Comparison of ENCODE assay signal across 9 mouse cellular contexts in genomic region chr2:167656629-167657478, GRCm38 (mm10). TPM values are rescaled to one million over a fixed set of nuclear protein-coding genes. Genes with fewer than 3 reads are reported as not detected.
DNase-seq lines count a peak whose midpoint lies in the region; ATAC-seq and TF ChIP-seq lines count a peak whose summit lies in the region.
"Had no signal": no experiment of that assay in that cellular context is flagged by ENCODE, and none has a peak within 500 bp of the region (broad histone marks: within the 10 kb centered on the region; RNA-seq: fewer than 3 reads in every experiment).

No protein-coding gene starts in this region.

- DNase-seq in layer of hippocampus, adult 2 months (ENCODE audit: low spot score in 2 of 2), result no peak
- DNase-seq in layer of hippocampus, postnatal 36 days, result no peak
- DNase-seq in liver, embryonic 14.5 days (ENCODE audit: low read depth in 3 of 3, low spot score in 3 of 3), result no peak
- peak; percentile 78 to 80 for DNase-seq in spleen, adult 18-20 months
- DNase-seq in left cerebral cortex, adult 8-10 months (ENCODE audit: low spot score in 2 of 2), result no peak
- no peak for DNase-seq in testis, postnatal 10 days (ENCODE audit: low spot score)
- DNase-seq in layer of hippocampus, postnatal 25 days (ENCODE audit: extremely low spot score in 1 of 2, low spot score in 1 of 2), result no peak

- no peak for ATAC-seq in heart, embryonic 11.5 days (replicated peaks; ENCODE audit: insufficient number of reproducible peaks, low FRiP score, low TSS enrichment)
- no peak for ATAC-seq in liver, embryonic 14.5 days (ENCODE audit: insufficient read depth)

- no peaks in the 10 kb centered on the region for H3K9me3 ChIP-seq in heart, embryonic 11.5 days (replicated peaks; ENCODE audit: control insufficient read depth, low read length)
- no peaks in the 10 kb centered on the region for H3K9me3 ChIP-seq in liver, embryonic 14.5 days (ENCODE audit: control insufficient read depth, low read length)
- H3K9me3 ChIP-seq: limb, embryonic 13.5 days had no signal

- TF ChIP-seq CTCF in layer of hippocampus, adult 2 months (conservative IDR thresholded peaks at IDR 0.05), result no peak
- no peak for TF ChIP-seq CTCF in liver, embryonic 14.5 days (IDR thresholded peaks at IDR 0.05; ENCODE audit: low read depth)

- H3K27me3 ChIP-seq in heart, embryonic 11.5 days (ENCODE audit: control insufficient read depth, insufficient read depth, low read length), result no peaks in the 10 kb centered on the region
- no peaks in the 10 kb centered on the region for H3K27me3 ChIP-seq in liver, embryonic 14.5 days (ENCODE audit: control insufficient read depth, insufficient read depth, low read length)
- H3K27me3 ChIP-seq: limb, embryonic 13.5 days had no signal

- H3K36me3 ChIP-seq in heart, embryonic 11.5 days (ENCODE audit: control insufficient read depth, insufficient read depth, low read length), result peaks cover 4% of the 10 kb centered on the region; the same call in 1 of the 2 replicates
- no peaks in the 10 kb centered on the region for H3K36me3 ChIP-seq in liver, embryonic 14.5 days (replicated peaks; ENCODE audit: control insufficient read depth, insufficient read depth, low read depth)

- peaks cover 23% of the 10 kb centered on the region for H3K4me1 ChIP-seq in heart, embryonic 11.5 days (ENCODE audit: control insufficient read depth, insufficient read depth, low read length)
- peaks cover 1 to 12% of the 10 kb centered on the region in 2 experiments; a peak in 3 of 4 replicates for H3K4me1 ChIP-seq in liver, embryonic 14.5 days (replicated peaks; ENCODE audit: control insufficient read depth in 2 of 2, insufficient read depth in 2 of 2, low read length in 1 of 2)

- H3K27ac ChIP-seq in layer of hippocampus, adult 2 months, result peak overlapping the region; percentile 54
- H3K27ac ChIP-seq in heart, embryonic 11.5 days (ENCODE audit: low read depth, low read length), result 0 out of 2 replicates have a peak overlapping the region, but pooled peaks have one; percentile 4
- peak overlapping the region; percentile 28 for H3K27ac ChIP-seq in liver, embryonic 14.5 days
- H3K27ac ChIP-seq: limb, embryonic 13.5 days had no signal

- no peak for TF ChIP-seq EP300 in liver, embryonic 14.5 days (IDR thresholded peaks at IDR 0.05; ENCODE audit: low read depth)

- no peak overlapping the region; the same call in 1 of the 2 replicates for H3K4me3 ChIP-seq in layer of hippocampus, adult 2 months
- no peak overlapping the region for H3K4me3 ChIP-seq in heart, embryonic 11.5 days (ENCODE audit: low read depth, low read length)
- H3K4me3 ChIP-seq in liver, embryonic 14.5 days (ENCODE audit: insufficient read depth in 1 of 2, low read depth in 2 of 2, low read length in 2 of 2), result no peak overlapping the region
- H3K4me3 ChIP-seq: limb, embryonic 13.5 days had no signal

- H3K9ac ChIP-seq in heart, embryonic 11.5 days (ENCODE audit: low read depth, low read length), result peak overlapping the region; percentile 56; the same call in 1 of the 2 replicates
- no peak overlapping the region for H3K9ac ChIP-seq in liver, embryonic 14.5 days (replicated peaks)
- H3K9ac ChIP-seq: limb, embryonic 13.5 days had no signal

- 82% methylated on average over 16 of the region's 16 CpGs for WGBS in heart, embryonic 11.5 days (ENCODE audit: insufficient replicate concordance)
- WGBS in liver, embryonic 14.5 days (ENCODE audit: insufficient replicate concordance), result 38% methylated on average over 16 of the region's 16 CpGs

- no peak overlapping the region; the same call in 1 of the 2 replicates for H3K4me2 ChIP-seq in heart, embryonic 11.5 days
- peak overlapping the region; percentile 23 for H3K4me2 ChIP-seq in liver, embryonic 14.5 days (ENCODE audit: low read depth)
- H3K4me2 ChIP-seq: limb, embryonic 13.5 days had no signal

RNA-seq across cellular contexts. Expression of gene Gm20431, which starts 4.4 kb away (rescaled TPM):
- total RNA-seq in layer of hippocampus, adult 2 months (2021), result 10 to 100 TPM; 36.5 to 44.2 TPM
- total RNA-seq in layer of hippocampus, postnatal 36 days (2021), result 10 to 100 TPM; 39.4 to 47.0 TPM
- 1.9 and 5.2 TPM in 2 replicates for polyA plus RNA-seq in heart, embryonic 11.5 days (2014; fragmentation: Nextera tagmentation; extraction: Ambion mirVana)
- polyA plus RNA-seq in liver, embryonic 14.5 days (2012; rRNA removed), result not detected in 2 replicates
- 0.96 and 2.1 TPM in 2 replicates for polyA plus RNA-seq in liver, embryonic 14.5 days (2014; fragmentation: Nextera tagmentation; extraction: Ambion mirVana)
- 10 to 100 TPM; 26.0 to 42.5 (median 32.6) TPM for total RNA-seq in left cerebral cortex, adult 8-10 months (2022)
- 10 to 100 TPM; 51.0 to 51.3 TPM for total RNA-seq in layer of hippocampus, postnatal 25 days (2021)

RNA-seq across cellular contexts. Expression of gene Ube2v1, which starts 25.0 kb away (rescaled TPM):
- total RNA-seq in layer of hippocampus, adult 2 months (2021), result 100 to 1,000 TPM; 216 to 232 TPM
- total RNA-seq in layer of hippocampus, postnatal 36 days (2021), result 100 to 1,000 TPM; 208 to 231 TPM
- polyA plus RNA-seq in heart, embryonic 11.5 days (2014; fragmentation: Nextera tagmentation; extraction: Ambion mirVana), result 195 and 211 TPM in 2 replicates
- 75.0 and 75.9 TPM in 2 replicates for polyA plus RNA-seq in liver, embryonic 14.5 days (2012; rRNA removed)
- polyA plus RNA-seq in liver, embryonic 14.5 days (2014; fragmentation: Nextera tagmentation; extraction: Ambion mirVana), result 145 and 158 TPM in 2 replicates
- 100 to 1,000 TPM; 257 to 274 (median 265) TPM for total RNA-seq in left cerebral cortex, adult 8-10 months (2022)
- total RNA-seq in layer of hippocampus, postnatal 25 days (2021), result 100 to 1,000 TPM; 213 to 235 TPM

RNA-seq across cellular contexts. Expression of gene Cebpb, which starts 31.9 kb away (rescaled TPM):
- total RNA-seq in layer of hippocampus, adult 2 months (2021), result 10 to 100 TPM; 25.8 to 32.0 TPM
- total RNA-seq in layer of hippocampus, postnatal 36 days (2021), result 10 to 100 TPM; 32.6 to 34.3 TPM
- polyA plus RNA-seq in heart, embryonic 11.5 days (2014; fragmentation: Nextera tagmentation; extraction: Ambion mirVana), result 8.0 and 8.2 TPM in 2 replicates
- 5.4 and 17.2 TPM in 2 replicates for polyA plus RNA-seq in liver, embryonic 14.5 days (2012; rRNA removed)
- 12.8 and 13.2 TPM in 2 replicates for polyA plus RNA-seq in liver, embryonic 14.5 days (2014; fragmentation: Nextera tagmentation; extraction: Ambion mirVana)
- 10 to 100 TPM; 12.1 to 20.6 (median 15.1) TPM for total RNA-seq in left cerebral cortex, adult 8-10 months (2022)
- 10 to 100 TPM; 32.4 to 32.8 TPM for total RNA-seq in layer of hippocampus, postnatal 25 days (2021)

RNA-seq across cellular contexts. Expression of gene Tmem189, which starts 32.8 kb away (rescaled TPM):
- total RNA-seq in layer of hippocampus, adult 2 months (2021), result 10 to 100 TPM; 43.6 to 46.9 TPM
- 10 to 100 TPM; 46.2 to 51.6 TPM for total RNA-seq in layer of hippocampus, postnatal 36 days (2021)
- polyA plus RNA-seq in heart, embryonic 11.5 days (2014; fragmentation: Nextera tagmentation; extraction: Ambion mirVana), result 38.2 and 38.7 TPM in 2 replicates
- 14.6 and 15.1 TPM in 2 replicates for polyA plus RNA-seq in liver, embryonic 14.5 days (2012; rRNA removed)
- polyA plus RNA-seq in liver, embryonic 14.5 days (2014; fragmentation: Nextera tagmentation; extraction: Ambion mirVana), result 12.3 and 12.4 TPM in 2 replicates
- 10 to 100 TPM; 39.8 to 49.3 (median 44.1) TPM for total RNA-seq in left cerebral cortex, adult 8-10 months (2022)
- total RNA-seq in layer of hippocampus, postnatal 25 days (2021), result 10 to 100 TPM; 57.3 to 60.3 TPM

Comparison
In these comparisons a context has a peak if more than half of its experiments do, and no peak if none do; other contexts are left out.
1. DNase-seq: peak in spleen, adult 18-20 months (2 of 2); none in layer of hippocampus, adult 2 months (0 of 2), layer of hippocampus, postnatal 36 days (0 of 2), liver, embryonic 14.5 days (0 of 3), left cerebral cortex, adult 8-10 months (0 of 2), testis, postnatal 10 days (single experiment) and layer of hippocampus, postnatal 25 days (0 of 2).
2. H3K27ac ChIP-seq: peak in every context shown above with its lines; median percentile 54 in layer of hippocampus, adult 2 months; 28 in liver, embryonic 14.5 days; 4 in heart, embryonic 11.5 days.